Mouse (Mus musculus): Measurements from ENCODE around the gene Tor1aip1. TPM values are rescaled to one million over a fixed set of nuclear protein-coding genes. Genes with fewer than 3 reads are reported as not detected.
A peak's percentile ranks its signal among the peaks of the same experiment; 100 is the strongest.

Tor1aip1 gene
- polyA plus RNA-seq, 1 experiment from 2014 or later = 35.7 TPM

DNA sequence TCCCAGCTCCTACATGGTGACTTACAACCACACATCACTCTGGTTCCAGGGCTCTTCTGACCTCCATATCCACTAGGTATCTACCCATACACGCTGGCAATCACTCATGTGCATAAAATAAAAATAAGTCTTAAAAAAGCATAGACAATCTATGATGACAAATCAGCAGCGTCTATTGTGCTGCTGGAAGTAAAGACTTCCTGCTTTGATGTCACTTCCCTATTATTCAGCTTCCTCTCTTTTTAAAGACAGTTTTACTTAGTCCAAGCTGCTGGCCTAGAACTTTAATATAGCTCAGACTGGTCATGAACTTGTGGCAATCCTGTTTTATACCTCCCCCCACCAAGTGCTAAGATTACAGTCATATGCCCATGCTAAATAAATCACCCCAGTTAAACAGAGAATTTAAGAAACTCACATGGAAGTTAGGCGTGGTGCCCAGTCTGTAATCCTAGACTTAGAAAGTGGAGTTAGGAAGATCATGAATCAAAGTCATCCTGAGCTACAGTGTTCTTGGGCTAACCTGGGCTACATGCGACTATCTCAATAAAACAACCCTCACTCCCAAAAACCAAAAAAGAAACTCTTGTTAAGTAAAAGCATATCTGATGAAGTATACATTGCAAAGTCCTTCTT, 7.8 kb downstream of the Tor1aip1 start:
- no peak overlapping the region for H3K27ac ChIP-seq
- H3K4me1 ChIP-seq (replicated peaks) = no peaks in the 10 kb centered on the region
- no peaks in the 10 kb centered on the region for H3K27me3 ChIP-seq
- H3K4me3 ChIP-seq = no peak overlapping the region
- no peaks in the 10 kb centered on the region for H3K9me3 ChIP-seq (replicated peaks)
- peaks cover 58% of the 10 kb centered on the region for H3K36me3 ChIP-seq
- no peak overlapping the region for H3K4me2 ChIP-seq
- no peak for ATAC-seq (replicated peaks; ENCODE audit: insufficient number of reproducible peaks, insufficient read depth, low FRiP score, low read depth)
- WGBS = 86% methylated on average over 4 of the region's 4 CpGs
- no peak overlapping the region for H3K9ac ChIP-seq

DNA sequence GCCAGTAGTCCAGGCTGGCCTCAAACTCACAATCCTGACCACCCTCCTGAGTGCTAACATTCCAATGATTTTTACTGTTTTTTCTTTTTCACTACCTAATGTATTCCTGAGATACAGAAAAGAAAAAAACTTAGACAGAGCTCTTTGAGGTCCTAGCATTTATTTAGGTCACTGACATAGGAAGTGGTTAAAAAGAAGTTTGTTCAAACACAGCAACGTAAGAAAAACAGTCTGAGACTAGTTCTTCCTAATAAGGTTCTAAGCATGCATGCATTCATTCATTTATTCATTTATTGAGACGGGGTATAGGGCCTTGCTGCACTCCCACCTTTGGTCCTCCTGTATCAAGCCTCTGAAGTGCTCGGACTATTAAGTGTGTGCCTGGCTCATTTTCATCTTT, 8.4 kb downstream of the Tor1aip1 start:
- H3K27ac ChIP-seq = no peak overlapping the region
- H3K9me3 ChIP-seq (replicated peaks) = no peaks in the 10 kb centered on the region
- no peak overlapping the region for H3K9ac ChIP-seq
- H3K36me3 ChIP-seq = peaks cover 52% of the 10 kb centered on the region
- H3K4me3 ChIP-seq = no peak overlapping the region
- no peak for ATAC-seq (replicated peaks; ENCODE audit: insufficient number of reproducible peaks, insufficient read depth, low FRiP score, low read depth)
- 93% methylated on average over 3 of the region's 3 CpGs for WGBS
- H3K4me1 ChIP-seq (replicated peaks) = no peaks in the 10 kb centered on the region
- no peak overlapping the region for H3K4me2 ChIP-seq
- H3K27me3 ChIP-seq = no peaks in the 10 kb centered on the region

DNA sequence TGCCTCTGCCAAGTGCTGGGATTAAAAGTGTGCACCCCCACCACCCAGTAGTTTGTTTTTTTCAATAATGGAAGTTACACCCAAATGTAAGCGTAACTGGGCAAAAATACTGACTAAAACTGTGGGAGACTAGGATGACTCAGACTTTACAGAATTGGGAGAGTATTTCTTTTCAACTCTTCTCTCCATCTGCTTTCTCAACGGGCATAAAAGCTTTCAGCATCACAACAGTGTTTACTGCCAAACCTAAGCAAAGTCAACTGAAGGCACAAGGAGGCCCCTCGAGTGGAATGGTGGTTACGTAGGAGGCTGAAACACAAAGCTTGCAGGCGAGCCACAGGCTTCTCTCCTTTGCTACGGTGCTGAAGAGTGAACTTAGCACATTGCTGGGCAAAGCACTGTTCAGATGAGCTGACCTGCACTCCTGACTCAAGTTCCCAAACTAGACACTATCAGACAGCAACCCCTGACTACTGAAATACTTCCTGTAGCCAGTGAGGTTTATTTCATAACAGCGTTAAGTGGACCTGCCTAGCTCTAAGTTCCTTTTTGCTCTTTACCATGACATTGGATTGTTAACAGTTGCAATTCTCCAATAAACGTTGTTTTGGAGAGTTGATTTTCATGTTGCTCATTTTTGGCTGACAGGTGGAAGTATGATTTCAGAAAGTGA, 11.3 kb downstream of the Tor1aip1 start:
- WGBS = 82% methylated on average over 8 of the region's 8 CpGs
- Histone ChIP-seq H3K9me3 (replicated peaks) (no peaks in the 10 kb centered on the region), H3K4me3 (no peak overlapping the region), H3K9ac (no peak overlapping the region), H3K4me1 (replicated peaks) (no peaks in the 10 kb centered on the region), H3K27ac (no peak overlapping the region), H3K36me3 (peaks cover 41% of the 10 kb centered on the region), H3K4me2 (no peak overlapping the region), H3K27me3 (no peaks in the 10 kb centered on the region)
- ATAC-seq (replicated peaks; ENCODE audit: insufficient number of reproducible peaks, insufficient read depth, low FRiP score, low read depth) = no peak

DNA sequence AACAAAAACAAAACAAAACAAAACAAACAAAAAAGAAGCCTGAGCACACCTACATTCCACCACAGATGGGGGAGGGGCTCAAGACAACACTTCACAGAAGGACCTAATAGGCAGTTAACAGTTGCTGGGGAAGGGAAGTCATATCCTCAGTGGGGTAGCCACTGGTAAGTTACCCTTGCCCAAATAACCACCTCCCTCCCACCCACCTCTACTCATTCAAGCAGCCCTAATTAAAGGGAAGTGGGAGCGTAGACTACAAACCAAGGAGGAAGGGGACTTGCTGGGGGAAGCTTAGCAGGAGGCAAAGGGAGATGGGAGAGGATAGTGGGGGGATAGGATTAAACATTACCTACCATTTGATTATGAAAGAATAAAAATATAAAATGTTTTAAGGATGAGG, 15.9 kb downstream of the Tor1aip1 start:
- no peak overlapping the region for H3K27ac ChIP-seq
- H3K4me2 ChIP-seq = no peak overlapping the region
- H3K36me3 ChIP-seq = peaks cover 54% of the 10 kb centered on the region
- H3K9ac ChIP-seq = no peak overlapping the region
- no peak overlapping the region for H3K4me3 ChIP-seq
- WGBS = 88% methylated on average over 1 of the region's 1 CpGs
- no peaks in the 10 kb centered on the region for H3K4me1 ChIP-seq (replicated peaks)
- ATAC-seq (replicated peaks; ENCODE audit: insufficient number of reproducible peaks, insufficient read depth, low FRiP score, low read depth) = no peak
- no peaks in the 10 kb centered on the region for H3K27me3 ChIP-seq
- no peaks in the 10 kb centered on the region for H3K9me3 ChIP-seq (replicated peaks)

DNA sequence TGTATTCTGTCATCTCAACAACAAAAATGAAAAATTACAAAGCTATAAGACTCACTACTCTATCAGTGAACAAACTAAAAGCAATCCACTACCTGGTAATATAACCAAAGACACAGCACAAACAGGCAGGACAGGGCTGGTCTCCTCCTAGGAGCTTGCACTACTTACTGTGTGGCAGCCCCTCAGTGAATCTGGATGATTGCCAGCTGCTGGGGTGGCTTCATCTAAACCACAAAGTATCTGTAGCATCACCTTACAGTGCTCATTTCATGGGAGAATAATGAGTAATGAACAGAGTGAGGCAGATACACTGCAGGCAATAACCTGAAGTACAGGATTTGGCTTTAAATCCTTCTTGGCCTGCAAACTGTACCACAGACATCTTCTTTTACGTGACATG, 16.5 kb downstream of the Tor1aip1 start:
- H3K9me3 ChIP-seq (replicated peaks) = no peaks in the 10 kb centered on the region
- H3K27me3 ChIP-seq = no peaks in the 10 kb centered on the region
- no peak overlapping the region for H3K9ac ChIP-seq
- no peaks in the 10 kb centered on the region for H3K4me1 ChIP-seq (replicated peaks)
- WGBS = 95% methylated on average over 1 of the region's 1 CpGs
- no peak overlapping the region for H3K4me2 ChIP-seq
- H3K27ac ChIP-seq = no peak overlapping the region
- H3K36me3 ChIP-seq = peaks cover 56% of the 10 kb centered on the region
- ATAC-seq (replicated peaks; ENCODE audit: insufficient number of reproducible peaks, insufficient read depth, low FRiP score, low read depth) = no peak
- no peak overlapping the region for H3K4me3 ChIP-seq

DNA sequence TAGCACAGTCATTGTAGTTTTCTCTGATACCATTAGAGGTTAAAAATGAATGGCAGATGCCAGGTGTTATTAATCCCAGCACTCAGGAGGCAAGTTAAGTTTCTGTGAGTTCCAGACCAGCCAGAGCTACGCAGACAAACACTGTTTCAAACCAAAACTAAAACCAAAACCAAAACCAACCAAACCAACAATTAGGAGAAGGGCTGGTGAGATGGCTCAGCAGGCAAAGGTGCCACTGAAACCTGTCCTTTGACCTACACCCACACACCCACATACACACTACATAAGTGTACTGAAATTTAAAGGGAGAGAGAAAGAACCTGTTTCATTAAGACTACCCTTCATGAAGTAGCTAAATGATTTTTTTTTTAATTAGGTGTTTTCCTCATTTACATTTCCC, 27.3 kb downstream of the Tor1aip1 start:
- no peak for ATAC-seq (replicated peaks; ENCODE audit: insufficient number of reproducible peaks, insufficient read depth, low FRiP score, low read depth)
- H3K27ac ChIP-seq = no peak overlapping the region
- H3K4me1 ChIP-seq (replicated peaks) = no peaks in the 10 kb centered on the region
- no peak overlapping the region for H3K4me2 ChIP-seq
- H3K4me3 ChIP-seq = no peak overlapping the region
- WGBS = 95% methylated on average over 1 of the region's 1 CpGs
- peaks cover 52% of the 10 kb centered on the region for H3K36me3 ChIP-seq
- H3K9me3 ChIP-seq (replicated peaks) = no peaks in the 10 kb centered on the region
- H3K27me3 ChIP-seq = no peaks in the 10 kb centered on the region
- H3K9ac ChIP-seq = no peak overlapping the region

DNA sequence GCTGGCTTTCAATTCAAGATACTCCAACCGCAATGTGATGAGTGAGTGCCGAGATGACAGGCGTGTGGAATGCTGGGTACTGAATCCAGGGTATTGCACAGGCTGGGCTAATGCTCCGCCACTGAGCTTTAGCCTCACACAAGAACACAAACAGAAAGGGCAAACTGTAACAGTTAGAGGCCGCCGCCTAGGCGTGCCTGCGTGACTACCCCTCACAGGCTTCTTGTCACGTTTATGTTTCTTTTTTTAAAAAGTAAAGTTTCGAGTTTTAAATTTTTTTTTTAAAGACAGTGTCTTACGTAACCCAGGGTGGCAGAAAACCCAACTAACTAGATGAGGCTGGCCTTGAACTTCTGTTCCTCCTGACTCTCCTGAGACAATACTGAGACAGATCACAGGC, 30.4 kb downstream of the Tor1aip1 start:
- H3K27me3 ChIP-seq = no peaks in the 10 kb centered on the region
- no peak for ATAC-seq (replicated peaks; ENCODE audit: insufficient number of reproducible peaks, insufficient read depth, low FRiP score, low read depth)
- H3K4me3 ChIP-seq = no peak overlapping the region
- no peaks in the 10 kb centered on the region for H3K9me3 ChIP-seq (replicated peaks)
- no peak overlapping the region for H3K27ac ChIP-seq
- WGBS = 82% methylated on average over 11 of the region's 11 CpGs
- H3K4me1 ChIP-seq (replicated peaks) = peaks cover 7% of the 10 kb centered on the region
- no peak overlapping the region for H3K4me2 ChIP-seq
- no peak overlapping the region for H3K9ac ChIP-seq
- H3K36me3 ChIP-seq = peaks cover 42% of the 10 kb centered on the region

DNA sequence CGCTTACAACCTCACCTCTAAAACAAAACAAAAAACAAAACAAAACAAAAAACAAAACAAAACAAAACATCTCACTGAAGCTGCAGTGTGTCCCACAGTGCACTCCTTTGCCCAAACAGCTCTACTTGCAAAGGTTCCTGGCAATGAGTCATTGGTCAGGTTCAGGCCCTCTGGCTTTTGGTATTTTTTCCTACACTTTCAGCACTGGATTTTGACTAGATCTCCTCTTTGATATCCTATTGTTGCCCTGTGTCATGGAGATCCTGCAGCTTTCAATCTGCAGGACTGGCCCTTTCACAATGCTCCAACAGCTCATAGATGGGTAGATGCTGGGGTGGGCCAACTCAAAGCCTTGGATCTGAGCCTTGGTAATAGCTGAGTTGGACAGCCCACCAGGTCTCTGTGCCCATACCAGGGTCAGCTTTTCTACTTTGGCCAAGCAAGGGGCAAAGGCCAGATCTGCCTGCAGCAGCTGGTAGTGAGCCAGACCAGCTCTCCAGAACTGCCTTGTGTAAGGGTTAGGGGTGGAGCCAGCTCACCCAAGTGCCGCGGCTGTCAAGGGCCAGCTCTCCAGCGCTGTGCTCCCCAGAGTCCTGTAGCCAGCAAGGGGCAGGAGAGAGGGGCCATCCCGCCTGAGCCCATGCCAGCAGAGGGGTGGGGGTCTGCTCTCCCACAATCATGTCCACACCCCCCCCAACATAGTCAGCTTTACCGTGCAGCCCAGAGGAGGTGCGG, 32.9 kb downstream of the Tor1aip1 start:
- no peaks in the 10 kb centered on the region for H3K9me3 ChIP-seq (replicated peaks)
- peaks cover 7% of the 10 kb centered on the region for H3K4me1 ChIP-seq (replicated peaks)
- no peak overlapping the region for H3K4me3 ChIP-seq
- ATAC-seq (replicated peaks; ENCODE audit: insufficient number of reproducible peaks, insufficient read depth, low FRiP score, low read depth) = 0 out of 2 replicates have a peak, but pooled peaks have one; percentile 55
- whole genome bisulfite sequencing = 62% methylated on average over 7 of the region's 7 CpGs
- H3K27me3 ChIP-seq = no peaks in the 10 kb centered on the region
- no peak overlapping the region for H3K4me2 ChIP-seq
- H3K27ac ChIP-seq = no peak overlapping the region
- H3K36me3 ChIP-seq = peaks cover 31% of the 10 kb centered on the region
- H3K9ac ChIP-seq = no peak overlapping the region

DNA sequence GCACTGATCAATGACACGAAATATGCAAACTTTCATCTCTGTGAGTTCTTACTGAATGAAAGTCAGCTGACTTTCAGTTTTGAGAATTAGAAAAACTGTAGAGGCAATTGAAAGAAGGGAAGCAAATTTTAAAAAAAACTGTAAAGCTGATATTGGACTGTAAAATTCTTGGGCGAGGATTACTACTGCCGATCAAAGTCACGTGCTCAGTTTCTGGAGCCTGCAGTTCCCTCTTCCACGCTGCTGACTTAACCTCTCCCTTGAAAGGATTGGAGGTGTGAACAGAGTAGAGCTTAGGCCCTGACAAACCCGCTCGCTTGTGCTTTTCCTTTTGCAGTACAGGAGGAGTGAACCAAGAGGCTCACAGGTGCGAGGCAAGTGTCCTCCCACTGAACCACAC, 33.9 kb downstream of the Tor1aip1 start:
- H3K36me3 ChIP-seq = peaks cover 23% of the 10 kb centered on the region
- no peak overlapping the region for H3K4me2 ChIP-seq
- H3K9me3 ChIP-seq (replicated peaks) = no peaks in the 10 kb centered on the region
- no peak for ATAC-seq (replicated peaks; ENCODE audit: insufficient number of reproducible peaks, insufficient read depth, low FRiP score, low read depth)
- no peak overlapping the region for H3K27ac ChIP-seq
- no peaks in the 10 kb centered on the region for H3K27me3 ChIP-seq
- no peak overlapping the region for H3K4me3 ChIP-seq
- WGBS = 72% methylated on average over 8 of the region's 8 CpGs
- peaks cover 7% of the 10 kb centered on the region for H3K4me1 ChIP-seq (replicated peaks)
- H3K9ac ChIP-seq = no peak overlapping the region

DNA sequence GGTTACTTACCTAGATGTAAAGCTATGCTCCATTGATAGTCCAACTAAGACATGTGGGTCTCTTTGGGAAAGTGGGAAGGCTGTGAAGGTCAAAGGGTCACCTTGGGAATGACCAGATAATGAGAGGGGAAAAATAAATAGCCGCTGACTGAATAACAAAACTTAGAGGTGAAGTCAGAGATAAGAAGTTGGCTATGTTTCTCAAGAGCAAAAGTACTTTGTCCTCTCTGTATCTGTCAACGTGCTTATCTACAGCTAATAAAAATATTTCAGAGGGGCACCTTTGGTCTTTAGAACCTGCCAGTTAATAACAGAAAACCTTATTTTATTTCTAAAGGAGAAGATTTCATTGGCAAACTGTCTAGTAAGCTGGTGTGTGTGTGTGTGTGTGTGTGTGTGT, 40.7 kb downstream of the Tor1aip1 start:
- H3K4me1 ChIP-seq (replicated peaks) = peaks cover 1% of the 10 kb centered on the region; the same call in 1 of the 2 replicates
- H3K36me3 ChIP-seq = no peaks in the 10 kb centered on the region
- no peak overlapping the region for H3K4me3 ChIP-seq
- no peaks in the 10 kb centered on the region for H3K9me3 ChIP-seq (replicated peaks)
- no peak overlapping the region for H3K4me2 ChIP-seq
- no peaks in the 10 kb centered on the region for H3K27me3 ChIP-seq
- WGBS = 12% methylated on average over 2 of the region's 2 CpGs
- ATAC-seq (replicated peaks; ENCODE audit: insufficient number of reproducible peaks, insufficient read depth, low FRiP score, low read depth) = no peak
- H3K27ac ChIP-seq = no peak overlapping the region
- no peak overlapping the region for H3K9ac ChIP-seq

DNA sequence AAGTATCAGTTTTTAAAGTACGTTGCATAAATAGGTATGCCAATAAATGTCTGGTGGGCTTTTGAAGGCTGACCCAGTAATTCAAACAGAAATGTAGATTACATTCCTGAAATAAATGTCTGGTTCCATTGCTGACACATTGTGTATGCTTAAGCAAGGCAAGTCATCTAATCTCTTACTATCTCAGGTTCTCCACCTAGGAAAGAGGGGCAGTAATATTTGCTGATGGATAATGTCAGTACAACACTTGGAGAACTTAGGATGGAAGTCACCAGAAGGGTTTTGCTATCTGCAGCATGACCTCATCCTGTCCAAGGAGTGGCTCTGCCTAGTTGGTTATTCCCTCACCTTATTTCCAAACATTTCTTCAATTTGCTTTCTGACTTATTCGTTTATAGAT, 41.8 kb downstream of the Tor1aip1 start:
- Histone ChIP-seq H3K27ac (no peak overlapping the region), H3K4me3 (no peak overlapping the region), H3K27me3 (no peaks in the 10 kb centered on the region), H3K36me3 (no peaks in the 10 kb centered on the region), H3K4me2 (no peak overlapping the region), H3K4me1 (replicated peaks) (peaks cover 11% of the 10 kb centered on the region), H3K9ac (no peak overlapping the region), H3K9me3 (replicated peaks) (no peaks in the 10 kb centered on the region)
- 60% methylated on average over 2 of the region's 2 CpGs for WGBS
- ATAC-seq (replicated peaks; ENCODE audit: insufficient number of reproducible peaks, insufficient read depth, low FRiP score, low read depth) = no peak
